Mouse (Mus musculus): ENCODE results near the gene Grik4. TPM values are rescaled to one million over a fixed set of nuclear protein-coding genes. Genes with fewer than 3 reads are reported as not detected.
A peak's percentile ranks its signal among the peaks of the same experiment; 100 is the strongest.

Gene Grik4
- total RNA-seq, 2 experiments from 2014 or later = 0.07 TPM; not detected in 1

DNA sequence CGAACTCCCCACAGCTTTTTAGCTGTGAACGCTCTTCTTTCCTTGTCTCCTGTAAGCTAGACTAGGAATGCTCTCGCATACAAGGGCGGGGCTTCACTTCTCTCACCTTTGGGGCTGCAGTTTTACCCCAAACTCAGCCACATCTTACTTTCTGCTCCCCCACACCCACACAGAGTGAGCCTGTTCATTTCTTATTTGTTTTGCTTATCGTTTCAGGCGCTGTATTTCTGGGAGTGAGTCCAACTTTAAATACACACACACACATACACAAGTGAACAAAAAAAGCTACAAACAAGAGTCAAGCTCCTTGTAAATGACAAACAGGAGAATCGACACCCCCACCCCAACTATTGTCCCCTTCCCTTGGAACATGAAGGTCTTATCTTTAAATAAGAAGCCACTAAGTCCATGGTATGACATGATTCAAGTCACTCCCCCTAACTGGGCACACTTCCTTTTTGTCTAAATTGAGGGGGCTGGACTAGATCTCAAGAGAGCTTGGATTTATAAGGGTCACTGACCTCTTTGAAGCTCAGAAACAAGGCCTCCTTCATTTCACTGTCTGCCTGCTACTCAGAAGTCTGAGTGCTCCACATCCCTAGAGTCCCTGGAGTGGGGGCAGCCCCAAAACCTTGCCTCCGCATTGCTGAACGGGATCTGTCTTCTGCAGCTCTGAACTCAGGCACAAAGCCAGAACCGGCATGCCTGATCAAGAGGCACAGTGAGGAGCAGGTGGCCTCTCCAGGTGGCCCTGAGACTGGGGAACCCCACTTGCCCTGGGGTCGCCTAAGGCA is 79.1 kb downstream of the Grik4 start:
- intact Hi-C loops (cut with DNase I) = no loop called here
- peak in 1 of 2 experiments; percentile 13 for DNase-seq

DNA sequence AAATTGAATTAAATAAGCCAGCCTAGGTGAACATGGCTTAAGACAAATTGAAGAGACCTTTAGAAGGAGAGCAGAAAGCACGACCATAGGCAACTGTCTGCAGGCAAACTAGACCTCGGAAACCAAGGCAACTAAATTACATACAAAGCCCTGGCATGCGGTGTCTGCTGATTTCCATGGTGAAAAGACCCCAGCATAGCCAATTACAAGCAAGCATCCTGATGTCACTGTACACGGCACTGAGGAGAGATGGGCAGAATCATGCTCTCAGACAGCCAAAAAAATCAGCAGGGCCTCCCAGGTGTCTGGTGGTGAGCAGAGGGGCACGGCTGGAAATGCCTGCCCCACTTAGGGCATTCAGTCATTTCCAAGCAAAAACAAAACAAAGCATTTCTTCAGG is 80.9 kb downstream of the Grik4 start:
- intact Hi-C loops (cut with DNase I) = no loop called here
- no peak for DNase-seq

DNA sequence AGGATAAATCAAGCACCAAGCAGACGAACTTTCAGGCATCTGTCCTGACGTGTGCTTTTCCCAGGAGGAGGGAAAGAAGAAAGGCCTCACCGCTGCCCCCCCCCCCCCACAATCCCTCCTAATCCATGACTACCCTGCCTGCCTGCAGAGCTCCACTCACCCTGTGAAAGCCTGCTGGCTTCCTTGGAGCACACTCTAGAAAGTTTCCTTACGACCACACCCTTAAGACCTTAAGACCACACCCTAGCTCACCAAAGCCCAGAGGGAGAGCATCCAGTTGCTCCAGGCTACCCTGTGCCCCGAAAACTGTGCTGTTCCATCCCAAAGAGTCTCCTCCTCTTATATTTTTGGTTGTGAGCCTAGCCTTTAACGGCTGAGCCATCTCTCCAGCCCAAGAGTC is 82.6 kb downstream of the Grik4 start:
- intact Hi-C loops (cut with DNase I) = no loop called here
- no peak for DNase-seq

- DNase-seq = no peak
- intact Hi-C loops (cut with DNase I) = no loop called here
These were observed 83.1 kb downstream of the Grik4 start for GRCm38 (mm10) chr9:42861238-42861637.

GRCm38 (mm10) chr9:42859959-42860794 is 84.1 kb downstream of the Grik4 start:
- no peak for DNase-seq
- intact Hi-C loops (cut with DNase I) = no loop called here

DNA sequence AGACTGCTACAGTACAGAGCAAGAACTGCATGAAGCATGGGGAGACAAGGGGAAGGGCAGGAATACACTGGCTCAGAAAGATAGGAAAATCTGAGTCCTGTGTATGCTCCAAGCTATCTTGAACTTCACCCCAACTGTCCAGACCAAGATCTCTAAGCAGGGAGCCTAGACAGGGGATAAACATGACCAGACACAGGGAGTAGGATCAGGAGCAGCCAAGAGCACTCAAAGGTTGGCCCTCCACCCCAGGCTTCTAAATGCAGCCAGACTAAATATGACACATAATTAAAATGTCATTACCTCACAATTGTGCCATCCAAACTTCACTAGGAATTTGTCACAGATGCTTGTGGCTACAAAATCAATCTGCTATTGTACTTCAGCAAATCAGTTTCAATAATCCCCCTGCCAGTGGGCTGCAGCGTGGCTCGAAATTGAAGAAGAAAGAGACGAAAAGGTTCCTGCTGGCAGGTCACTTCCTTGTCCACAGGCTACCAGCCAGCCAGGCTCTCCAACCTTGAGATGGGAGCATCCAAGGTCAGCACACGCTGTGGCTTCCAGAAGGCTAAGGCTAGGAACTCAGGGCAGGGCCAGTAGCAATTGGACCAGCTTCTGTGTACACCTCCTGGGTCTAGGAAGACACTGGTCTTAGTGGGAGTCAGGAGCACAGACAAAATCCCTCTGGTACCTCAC is 85.1 kb downstream of the Grik4 start:
- peak; percentile 9 to 10 for DNase-seq
- intact Hi-C loops (cut with DNase I) = no loop called here

- DNase-seq = no peak
- intact Hi-C loops (cut with DNase I) = no loop called here
These were observed 85.7 kb downstream of the Grik4 start for GRCm38 (mm10) chr9:42858576-42858975.

DNA sequence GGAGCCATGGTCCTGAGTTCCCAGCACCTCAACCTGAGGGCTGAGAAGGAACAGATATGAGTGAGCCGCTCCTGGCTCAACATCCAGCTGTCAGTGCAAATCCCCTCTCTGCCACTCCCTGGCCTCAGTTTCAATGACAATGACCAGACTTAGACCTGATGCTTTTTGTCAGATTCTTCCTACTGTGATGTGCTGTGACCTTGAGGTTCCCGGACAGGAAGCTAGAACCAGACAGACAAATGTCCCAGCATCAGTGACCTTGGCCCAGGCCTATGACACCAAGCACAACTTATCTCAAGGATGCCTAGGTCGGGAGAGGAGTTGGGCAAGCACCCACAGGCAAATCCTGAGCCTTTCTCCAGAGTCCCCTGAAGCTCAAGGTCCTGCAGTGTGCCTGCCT is 86.5 kb downstream of the Grik4 start:
- no peak for DNase-seq
- intact Hi-C loops (cut with DNase I) = no loop called here

- intact Hi-C loops (cut with DNase I) = no loop called here
- no peak for DNase-seq
These were observed 91.2 kb downstream of the Grik4 start for GRCm38 (mm10) chr9:42853077-42853476.

GRCm38 (mm10) chr9:42850063-42850462 is 94.2 kb downstream of the Grik4 start:
- intact Hi-C loops (cut with DNase I) = no loop called here
- DNase-seq = no peak

- intact Hi-C loops (cut with DNase I) = no loop called here
- no peak for DNase-seq
These were observed 96.2 kb downstream of the Grik4 start for GRCm38 (mm10) chr9:42848061-42848460.

- intact Hi-C loops (cut with DNase I) = no loop called here
- DNase-seq = no peak
These were observed 97.4 kb downstream of the Grik4 start for GRCm38 (mm10) chr9:42846676-42847425.

GRCm38 (mm10) chr9:42846139-42846538 is 98.2 kb downstream of the Grik4 start:
- intact Hi-C loops (cut with DNase I) = no loop called here
- DNase-seq = no peak

GRCm38 (mm10) chr9:42844301-42844700 is 100.0 kb downstream of the Grik4 start:
- intact Hi-C loops (cut with DNase I) = no loop called here
- DNase-seq = no peak

- DNase-seq = no peak
- intact Hi-C loops (cut with DNase I) = no loop called here
These were observed 106.0 kb downstream of the Grik4 start for GRCm38 (mm10) chr9:42838299-42838698.

- peak in 1 of 2 experiments; percentile 3 for DNase-seq
- intact Hi-C loops (cut with DNase I) = no loop called here
These were observed 106.8 kb downstream of the Grik4 start for GRCm38 (mm10) chr9:42837498-42837897.

GRCm38 (mm10) chr9:42831558-42831957 is 112.7 kb downstream of the Grik4 start:
- intact Hi-C loops (cut with DNase I) = no loop called here
- DNase-seq = no peak

DNA sequence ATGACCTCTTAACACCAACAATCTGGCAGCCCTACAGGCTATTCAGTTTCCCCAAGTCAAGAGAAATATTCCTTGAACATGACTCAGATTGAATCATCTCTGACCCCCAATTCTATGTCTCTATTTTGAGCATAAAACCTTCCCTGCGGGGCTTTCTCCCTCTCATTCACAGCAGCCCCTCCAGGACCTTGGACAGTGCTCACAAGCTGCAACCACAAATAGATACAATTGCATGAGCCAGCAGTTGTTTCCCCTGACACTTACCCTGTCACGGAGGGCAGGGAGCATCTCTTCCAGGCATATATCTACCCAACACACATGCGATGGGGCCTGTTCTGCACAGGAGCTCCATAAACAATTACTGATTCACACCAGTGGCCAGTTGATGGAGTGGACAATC is 125.0 kb downstream of the Grik4 start:
- intact Hi-C loops (cut with DNase I) = no loop called here
- DNase-seq = peak; percentile 19 to 45

DNA sequence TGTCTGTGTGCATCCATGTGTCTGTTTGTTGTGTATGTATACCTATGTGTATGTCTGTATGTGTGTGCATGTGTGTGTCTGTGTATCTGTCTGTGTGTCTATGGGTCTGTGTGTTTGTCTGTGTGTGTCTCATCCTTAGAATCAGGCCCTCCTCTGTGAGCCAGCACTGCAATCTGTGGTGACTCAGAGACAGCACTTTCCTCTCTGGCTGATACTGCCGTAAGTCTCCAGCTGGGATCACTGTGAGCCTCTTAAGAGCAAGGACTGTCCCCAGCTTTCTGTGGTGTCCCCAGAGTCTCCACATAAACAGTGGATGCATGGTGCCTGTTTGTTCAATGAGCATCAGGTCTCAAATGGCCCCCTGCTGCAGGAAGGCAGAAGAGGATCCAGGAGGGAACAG is 127.5 kb downstream of the Grik4 start:
- intact Hi-C loops (cut with DNase I) = no loop called here
- no peak for DNase-seq

DNA sequence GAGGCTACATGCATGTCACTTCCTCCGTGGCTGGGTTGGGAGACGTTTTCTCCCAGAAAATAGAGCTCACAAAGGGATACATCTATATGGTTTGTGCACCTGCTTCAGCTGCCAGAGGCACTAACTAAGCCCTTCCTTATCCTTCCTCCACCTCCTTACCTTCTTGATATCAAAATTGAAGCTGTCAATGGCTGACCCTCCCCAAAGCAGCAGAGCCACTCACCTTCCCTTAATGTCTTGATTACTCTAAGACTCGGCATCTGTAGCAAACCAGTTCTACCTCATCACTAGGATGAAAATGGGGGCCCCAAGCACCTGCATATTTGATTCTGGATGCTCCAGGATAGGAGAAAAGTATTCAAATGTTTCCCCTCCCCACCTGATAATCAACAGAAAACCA is 135.1 kb downstream of the Grik4 start:
- intact Hi-C loops (cut with DNase I) = no loop called here
- no peak for DNase-seq

DNA sequence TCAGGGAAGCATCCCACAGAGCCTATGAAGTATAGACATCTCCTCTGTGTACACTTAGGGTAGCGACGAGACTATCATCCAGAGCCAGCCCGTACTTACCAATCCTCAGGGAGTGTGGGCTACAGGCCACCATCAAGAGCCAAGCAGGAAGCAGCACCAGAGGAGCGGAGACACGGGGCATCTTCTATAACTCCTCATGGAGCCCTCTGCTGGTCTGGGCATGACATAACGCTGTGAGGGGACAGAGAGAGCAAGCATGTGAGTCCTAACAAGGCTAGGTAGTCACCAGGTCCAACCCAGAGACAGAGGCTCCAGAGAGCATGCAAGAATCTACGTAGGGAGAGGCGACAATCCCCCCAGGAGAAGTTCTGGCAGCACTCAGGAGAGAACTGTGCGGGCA is 135.9 kb downstream of the Grik4 start:
- intact Hi-C loops (cut with DNase I) = no loop called here
- peak in 1 of 2 experiments; percentile 12 for DNase-seq
